Mouse (Mus musculus): ENCODE measurements around the gene Slc25a38.

The Slc25a38 gene

DNA sequence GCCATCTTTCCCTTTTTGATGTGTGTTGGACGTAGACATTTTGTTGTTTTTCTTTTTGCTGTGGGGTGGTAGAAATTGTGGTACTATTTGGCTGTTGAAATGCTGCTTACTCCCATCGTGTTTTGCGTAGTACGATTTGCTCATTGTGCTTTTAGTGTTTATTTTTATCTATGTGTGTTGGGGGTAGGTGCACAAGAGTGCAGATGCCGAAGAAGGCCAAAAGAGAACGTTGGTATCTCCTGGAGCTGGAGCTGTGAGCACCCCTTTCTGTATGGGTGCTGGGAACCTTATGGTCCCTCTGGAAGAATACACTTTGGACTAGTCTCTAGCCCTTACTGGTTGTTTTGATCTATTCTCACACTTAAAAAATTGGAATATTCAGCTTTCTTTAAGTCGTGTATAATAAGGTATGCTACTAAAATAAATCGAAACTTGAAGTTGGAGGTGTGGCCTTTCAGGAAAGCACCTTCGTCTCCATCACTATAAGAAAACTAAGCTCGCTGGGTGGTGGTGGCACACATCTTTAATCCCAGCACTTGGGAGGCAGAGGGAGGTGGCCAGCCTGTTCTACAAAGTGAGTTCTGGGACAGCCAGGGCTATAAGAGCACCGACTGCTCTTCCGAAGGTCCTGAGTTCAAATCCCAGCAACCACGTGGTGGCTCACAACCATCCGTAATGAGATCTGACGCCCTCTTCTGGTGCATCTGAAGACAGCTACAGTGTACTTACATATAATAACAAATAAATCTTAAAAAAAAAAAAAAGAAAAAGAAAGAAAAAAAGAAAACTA, 1.2 kb downstream of the Slc25a38 start:
- H3K36me3 ChIP-seq (ENCODE audit: insufficient read depth, low read length), result peaks cover 3% of the 10 kb centered on the region
- TF ChIP-seq POU5F1 (IDR thresholded peaks at IDR 0.05; ENCODE audit: borderline replicate concordance, low read length), result no peak
- no peak for TF ChIP-seq NANOG (IDR thresholded peaks at IDR 0.05; ENCODE audit: borderline replicate concordance, low read length)
- no peak for TF ChIP-seq CTCF (conservative IDR thresholded peaks at IDR 0.05; ENCODE audit: low read length)

DNA sequence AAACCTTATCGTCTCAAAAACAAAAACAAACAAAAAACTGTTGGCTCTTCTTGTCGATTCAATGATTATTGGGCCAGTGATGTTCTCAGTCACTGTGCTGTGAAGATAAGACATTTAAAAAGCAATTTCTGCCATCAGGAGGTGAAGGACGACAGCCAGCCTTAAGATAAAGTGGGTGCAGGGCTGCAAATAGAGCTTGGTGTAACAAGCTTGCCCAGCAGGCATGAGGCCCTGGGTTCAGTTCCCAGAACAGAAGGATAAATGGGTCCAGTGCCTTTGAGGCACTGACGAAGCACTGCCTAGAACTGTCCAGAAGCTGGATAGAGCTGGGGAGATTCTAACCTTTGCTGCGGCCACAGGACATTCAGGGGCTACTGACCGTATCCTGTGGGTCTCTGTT, 2.3 kb downstream of the Slc25a38 start:
- no peak for TF ChIP-seq POU5F1 (IDR thresholded peaks at IDR 0.05; ENCODE audit: borderline replicate concordance, low read length)
- no peak for TF ChIP-seq CTCF (conservative IDR thresholded peaks at IDR 0.05; ENCODE audit: low read length)
- TF ChIP-seq NANOG (IDR thresholded peaks at IDR 0.05; ENCODE audit: borderline replicate concordance, low read length), result no peak

More for the DNA sequence above, 1.2 kb downstream of the Slc25a38 start:
- H3K9me3 ChIP-seq (ENCODE audit: low read length), result peaks cover 20% of the 10 kb centered on the region
- peaks cover 47% of the 10 kb centered on the region for H3K4me1 ChIP-seq (replicated peaks; ENCODE audit: low read depth, low read length)
- no peaks in the 10 kb centered on the region for H3K27me3 ChIP-seq (ENCODE audit: insufficient read depth, low read length)
- H3K4me3 ChIP-seq (replicated peaks; ENCODE audit: low read length), result peak overlapping the region; percentile 98

DNA sequence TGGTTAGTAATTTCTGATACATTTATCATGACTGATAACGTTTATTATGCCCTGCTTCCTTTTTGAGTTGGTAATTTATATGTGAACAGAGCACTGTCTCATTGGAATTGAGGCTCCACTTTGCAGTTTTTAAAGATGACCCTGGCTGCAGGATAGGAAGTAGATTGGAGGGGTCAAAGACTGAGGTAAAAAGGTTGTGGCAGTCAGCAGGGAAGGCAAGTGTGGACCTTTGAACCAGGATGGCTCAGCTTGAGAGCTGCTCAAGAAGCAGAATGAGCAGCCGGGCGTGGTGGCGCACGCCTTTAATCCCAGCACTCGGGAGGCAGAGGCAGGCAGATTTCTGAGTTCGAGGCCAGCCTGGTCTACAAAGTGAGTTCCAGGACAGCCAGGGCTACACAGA, 3.3 kb downstream of the Slc25a38 start:
- TF ChIP-seq NANOG (IDR thresholded peaks at IDR 0.05; ENCODE audit: borderline replicate concordance, low read length) (no peak), POU5F1 (IDR thresholded peaks at IDR 0.05; ENCODE audit: borderline replicate concordance, low read length) (no peak), CTCF (conservative IDR thresholded peaks at IDR 0.05; ENCODE audit: low read length) (no peak)
- H3K4me3 ChIP-seq (replicated peaks; ENCODE audit: low read length), result no peak overlapping the region
- H3K36me3 ChIP-seq (ENCODE audit: insufficient read depth, low read length), result peaks cover 24% of the 10 kb centered on the region
- H3K4me1 ChIP-seq (replicated peaks; ENCODE audit: low read depth, low read length), result peaks cover 67% of the 10 kb centered on the region
- H3K9me3 ChIP-seq (ENCODE audit: low read length), result peaks cover 12% of the 10 kb centered on the region
- H3K27me3 ChIP-seq (ENCODE audit: insufficient read depth, low read length), result no peaks in the 10 kb centered on the region

More for the DNA sequence above, 2.3 kb downstream of the Slc25a38 start:
- Histone ChIP-seq H3K36me3 (ENCODE audit: insufficient read depth, low read length) (peaks cover 14% of the 10 kb centered on the region), H3K4me3 (replicated peaks; ENCODE audit: low read length) (no peak overlapping the region), H3K27me3 (ENCODE audit: insufficient read depth, low read length) (no peaks in the 10 kb centered on the region), H3K4me1 (replicated peaks; ENCODE audit: low read depth, low read length) (peaks cover 59% of the 10 kb centered on the region), H3K9me3 (ENCODE audit: low read length) (peaks cover 20% of the 10 kb centered on the region)

DNA sequence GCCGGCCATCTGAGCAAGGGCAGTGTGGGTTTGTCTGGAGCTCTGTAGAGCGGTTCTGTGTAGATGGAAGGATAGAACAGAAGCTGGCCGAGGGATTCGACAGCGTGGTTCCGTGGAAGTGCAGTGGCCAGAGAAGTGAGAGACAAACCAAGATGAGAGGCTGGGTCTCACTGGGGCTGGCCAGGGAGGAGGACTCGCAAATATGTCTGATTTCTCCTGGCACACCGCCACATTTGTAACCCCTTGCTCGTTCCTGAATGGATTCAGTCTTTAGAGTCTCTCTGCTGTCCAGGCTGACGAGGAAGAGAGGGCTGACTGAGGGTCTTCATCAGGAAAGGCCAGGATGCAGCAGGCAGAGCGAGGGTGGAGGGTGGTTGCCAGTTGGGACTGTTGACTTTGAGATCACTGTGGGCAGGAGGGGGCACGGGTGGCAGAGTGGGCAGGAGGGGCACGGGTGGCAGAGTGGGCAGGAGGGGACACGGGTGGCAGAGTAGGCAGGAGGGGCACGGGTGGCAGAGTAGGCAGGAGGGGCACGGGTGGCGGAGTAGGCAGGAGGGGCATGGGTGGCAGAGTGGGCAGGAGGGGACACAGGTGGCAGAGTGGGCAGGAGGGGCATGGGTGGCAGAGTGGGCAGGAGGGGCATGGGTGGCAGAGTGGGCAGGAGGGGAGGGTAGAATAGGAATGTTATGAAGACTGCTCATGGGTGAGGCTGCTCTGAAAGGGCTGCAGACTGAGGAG, 4.0 kb downstream of the Slc25a38 start:
- TF ChIP-seq CTCF (conservative IDR thresholded peaks at IDR 0.05; ENCODE audit: low read length), result no peak
- Histone ChIP-seq H3K4me1 (replicated peaks; ENCODE audit: low read depth, low read length) (peaks cover 70% of the 10 kb centered on the region), H3K4me3 (replicated peaks; ENCODE audit: low read length) (no peak overlapping the region; the same call in 1 of the 2 replicates), H3K36me3 (ENCODE audit: insufficient read depth, low read length) (peaks cover 30% of the 10 kb centered on the region), H3K9me3 (ENCODE audit: low read length) (peaks cover 5% of the 10 kb centered on the region; the same call in 1 of the 2 replicates), H3K27me3 (ENCODE audit: insufficient read depth, low read length) (no peaks in the 10 kb centered on the region)

DNA sequence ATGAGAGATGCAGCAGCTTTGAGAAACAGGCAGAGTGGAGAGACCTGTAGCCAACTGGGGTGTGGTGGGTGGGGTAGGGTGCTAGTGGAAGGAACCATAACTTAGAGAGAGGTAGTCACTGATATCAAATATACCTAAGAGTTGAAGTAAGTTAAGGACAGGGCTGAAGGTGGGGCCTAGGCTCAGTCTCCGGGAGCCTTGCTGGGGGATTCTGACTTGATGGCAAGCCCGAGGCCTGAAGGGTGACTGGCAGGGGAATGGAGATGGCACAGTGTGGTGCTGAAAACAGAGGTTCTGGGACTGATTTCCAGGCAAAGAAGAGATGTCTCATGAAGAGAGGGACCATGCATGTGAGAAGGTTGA, 4.6 kb downstream of the Slc25a38 start:
- Histone ChIP-seq H3K36me3 (ENCODE audit: insufficient read depth, low read length) (peaks cover 36% of the 10 kb centered on the region), H3K4me3 (replicated peaks; ENCODE audit: low read length) (no peak overlapping the region), H3K4me1 (replicated peaks; ENCODE audit: low read depth, low read length) (peaks cover 75% of the 10 kb centered on the region), H3K9me3 (ENCODE audit: low read length) (no peaks in the 10 kb centered on the region), H3K27me3 (ENCODE audit: insufficient read depth, low read length) (no peaks in the 10 kb centered on the region)
- no peak for TF ChIP-seq POU5F1 (IDR thresholded peaks at IDR 0.05; ENCODE audit: borderline replicate concordance, low read length)
- TF ChIP-seq NANOG (IDR thresholded peaks at IDR 0.05; ENCODE audit: borderline replicate concordance, low read length), result no peak
- TF ChIP-seq CTCF (conservative IDR thresholded peaks at IDR 0.05; ENCODE audit: low read length), result no peak

- H3K36me3 ChIP-seq (ENCODE audit: insufficient read depth, low read length), result peaks cover 44% of the 10 kb centered on the region
- TF ChIP-seq POU5F1 (IDR thresholded peaks at IDR 0.05; ENCODE audit: borderline replicate concordance, low read length) (no peak), NANOG (IDR thresholded peaks at IDR 0.05; ENCODE audit: borderline replicate concordance, low read length) (no peak), CTCF (conservative IDR thresholded peaks at IDR 0.05; ENCODE audit: low read length) (no peak)
- H3K9me3 ChIP-seq (ENCODE audit: low read length), result no peaks in the 10 kb centered on the region
- H3K4me3 ChIP-seq (replicated peaks; ENCODE audit: low read length), result 0 out of 2 replicates have a peak overlapping the region, but pooled peaks have one; percentile 10
- no peaks in the 10 kb centered on the region for H3K27me3 ChIP-seq (ENCODE audit: insufficient read depth, low read length)
- peaks cover 83% of the 10 kb centered on the region for H3K4me1 ChIP-seq (replicated peaks; ENCODE audit: low read depth, low read length)
These were observed 5.4 kb downstream of the Slc25a38 start for GRCm38 (mm10) chr9:120115580-120115979.

DNA sequence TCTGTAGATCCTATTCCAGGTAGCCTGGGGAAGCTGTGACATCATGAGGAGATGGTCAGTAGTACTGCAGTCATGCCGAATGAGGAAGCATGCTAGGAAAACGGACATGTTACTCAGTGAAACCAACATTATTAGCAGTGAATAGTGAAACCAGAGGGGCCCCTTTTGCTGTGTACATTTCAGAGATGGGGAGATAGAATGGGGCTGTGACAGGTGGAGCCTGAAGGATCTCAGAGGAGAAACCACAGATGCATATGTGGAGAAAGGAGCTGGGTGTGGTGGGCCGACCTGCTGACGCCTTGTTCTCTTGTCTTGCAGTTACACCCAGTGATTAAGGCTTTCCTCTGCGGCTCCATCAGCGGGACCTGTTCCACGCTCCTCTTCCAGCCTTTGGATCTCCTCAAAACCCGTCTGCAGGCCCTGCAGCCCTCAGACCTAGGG, 6.0 kb downstream of the Slc25a38 start:
- H3K27me3 ChIP-seq (ENCODE audit: insufficient read depth, low read length), result no peaks in the 10 kb centered on the region
- no peaks in the 10 kb centered on the region for H3K9me3 ChIP-seq (ENCODE audit: low read length)
- peaks cover 50% of the 10 kb centered on the region for H3K36me3 ChIP-seq (ENCODE audit: insufficient read depth, low read length)
- TF ChIP-seq POU5F1 (IDR thresholded peaks at IDR 0.05; ENCODE audit: borderline replicate concordance, low read length), result no peak
- no peak for TF ChIP-seq CTCF (conservative IDR thresholded peaks at IDR 0.05; ENCODE audit: low read length)
- TF ChIP-seq NANOG (IDR thresholded peaks at IDR 0.05; ENCODE audit: borderline replicate concordance, low read length), result no peak
- H3K4me3 ChIP-seq (replicated peaks; ENCODE audit: low read length), result peak overlapping the region; percentile 14
- peaks cover 85% of the 10 kb centered on the region for H3K4me1 ChIP-seq (replicated peaks; ENCODE audit: low read depth, low read length)

DNA sequence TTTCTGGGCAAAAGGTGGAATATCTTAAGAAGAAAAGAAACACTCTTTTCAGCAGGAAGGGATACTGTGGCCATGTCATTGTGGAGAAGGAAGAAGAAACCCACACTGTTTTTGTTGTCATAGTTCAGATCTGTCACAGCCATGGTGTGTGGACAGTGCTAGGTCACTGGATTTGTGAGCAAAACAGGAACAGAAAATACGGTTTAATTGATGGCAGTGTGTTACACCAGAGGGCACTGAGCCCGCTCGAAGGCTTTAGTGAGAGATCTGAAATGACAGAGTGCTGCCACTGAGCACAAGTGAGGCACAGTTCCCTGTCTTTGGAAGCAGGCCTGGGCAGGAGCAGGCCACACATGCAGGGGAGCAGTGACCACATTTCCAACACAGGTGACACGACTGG, 8.0 kb downstream of the Slc25a38 start:
- Histone ChIP-seq H3K36me3 (ENCODE audit: insufficient read depth, low read length) (peaks cover 65% of the 10 kb centered on the region), H3K4me1 (replicated peaks; ENCODE audit: low read depth, low read length) (peaks cover 81% of the 10 kb centered on the region), H3K4me3 (replicated peaks; ENCODE audit: low read length) (no peak overlapping the region), H3K27me3 (ENCODE audit: insufficient read depth, low read length) (no peaks in the 10 kb centered on the region), H3K9me3 (ENCODE audit: low read length) (no peaks in the 10 kb centered on the region)
- no peak for TF ChIP-seq CTCF (conservative IDR thresholded peaks at IDR 0.05; ENCODE audit: low read length)
- no peak for TF ChIP-seq POU5F1 (IDR thresholded peaks at IDR 0.05; ENCODE audit: borderline replicate concordance, low read length)
- no peak for TF ChIP-seq NANOG (IDR thresholded peaks at IDR 0.05; ENCODE audit: borderline replicate concordance, low read length)
